Mouse (Mus musculus): Measurements from ENCODE around the gene Gm38392.
A peak's percentile ranks its signal among the peaks of the same experiment; 100 is the strongest.

The Gm38392 gene

GRCm38 (mm10) chr3:88235616-88236015 is 51.4 kb downstream of the Gm38392 start:
- no peak for DNase-seq (ENCODE audit: low spot score)

- no peak for DNase-seq (ENCODE audit: low spot score)
Observed at GRCm38 (mm10) chr3:88235216-88235615, 51.8 kb downstream of the Gm38392 start.

GRCm38 (mm10) chr3:88234041-88234440 is 53.0 kb downstream of the Gm38392 start:
- DNase-seq (ENCODE audit: low spot score), result no peak

DNA sequence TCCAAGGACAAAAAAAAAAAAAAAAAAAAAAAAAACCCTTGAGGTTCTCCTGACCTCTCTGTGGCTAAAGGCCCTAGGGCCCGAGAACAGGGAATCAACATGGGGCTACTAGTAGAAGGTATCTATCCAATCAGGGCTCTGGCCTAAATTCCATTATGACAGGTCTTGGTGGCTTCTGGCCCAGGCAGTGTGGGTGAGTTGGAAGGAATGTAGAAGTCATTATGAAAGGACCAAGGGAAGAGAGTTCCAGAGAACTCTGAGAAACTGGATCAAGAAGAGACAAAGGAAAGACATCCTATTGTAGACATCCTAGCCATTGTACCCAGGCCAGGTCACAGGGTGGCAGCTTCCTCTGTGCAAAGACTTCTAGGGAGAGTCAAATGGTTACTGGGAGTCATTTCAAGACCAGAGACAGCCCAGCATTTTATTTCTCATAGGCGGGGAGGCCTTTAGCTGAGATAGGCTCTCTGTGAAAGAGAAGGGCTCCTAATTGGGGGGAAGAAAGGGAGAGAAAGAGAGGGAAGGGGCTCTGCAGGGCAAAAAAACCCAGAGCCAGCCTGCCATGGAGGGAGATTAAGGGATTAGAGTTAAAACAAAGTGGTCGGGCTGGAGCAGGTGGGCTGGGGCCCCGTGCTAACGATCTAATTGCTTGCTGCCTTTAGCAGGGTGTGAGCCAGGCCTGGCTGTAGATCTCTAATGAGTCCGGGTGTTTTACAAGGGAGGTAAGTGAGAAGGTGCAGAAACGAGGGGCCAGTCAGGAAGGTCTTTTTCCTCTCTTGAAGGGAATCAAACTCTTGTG is 54.0 kb downstream of the Gm38392 start:
- no peak for DNase-seq (ENCODE audit: low spot score)

- DNase-seq (ENCODE audit: low spot score), result peak; percentile 40
Observed at GRCm38 (mm10) chr3:88232301-88232702, 54.7 kb downstream of the Gm38392 start.

DNA sequence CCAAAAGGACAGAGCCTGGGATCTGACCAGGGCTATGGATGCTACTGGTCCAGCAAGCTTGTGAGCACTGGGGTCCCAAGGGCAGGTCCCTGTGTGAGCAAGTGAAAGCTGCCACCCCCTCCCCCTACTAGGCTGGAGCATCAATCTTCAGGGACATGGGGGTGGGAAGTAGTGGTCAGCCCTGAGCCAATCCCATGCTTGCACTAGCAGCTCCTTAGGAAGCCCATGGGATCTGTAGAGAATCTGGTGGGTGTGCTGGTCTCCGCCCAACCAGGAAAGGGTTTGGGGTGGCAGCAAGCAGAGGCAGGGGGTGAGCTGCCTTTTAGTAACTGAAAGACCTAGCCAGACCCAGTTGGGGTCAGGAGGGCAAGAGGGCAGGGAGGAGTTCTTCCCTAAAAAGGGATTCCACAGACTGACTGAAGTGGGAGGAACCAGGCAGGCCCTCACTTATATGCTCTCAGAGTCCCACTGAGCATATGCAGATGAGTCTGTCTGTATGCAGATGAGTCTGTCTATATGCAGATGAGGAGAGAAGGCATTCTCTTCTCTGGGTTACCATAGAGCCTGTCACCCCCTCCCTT is 55.9 kb downstream of the Gm38392 start:
- no peak for DNase-seq (ENCODE audit: low spot score)

GRCm38 (mm10) chr3:88230262-88231047 is 56.6 kb downstream of the Gm38392 start:
- DNase-seq (ENCODE audit: low spot score), result no peak

GRCm38 (mm10) chr3:88229526-88229925 is 57.5 kb downstream of the Gm38392 start:
- DNase-seq (ENCODE audit: low spot score), result no peak

DNA sequence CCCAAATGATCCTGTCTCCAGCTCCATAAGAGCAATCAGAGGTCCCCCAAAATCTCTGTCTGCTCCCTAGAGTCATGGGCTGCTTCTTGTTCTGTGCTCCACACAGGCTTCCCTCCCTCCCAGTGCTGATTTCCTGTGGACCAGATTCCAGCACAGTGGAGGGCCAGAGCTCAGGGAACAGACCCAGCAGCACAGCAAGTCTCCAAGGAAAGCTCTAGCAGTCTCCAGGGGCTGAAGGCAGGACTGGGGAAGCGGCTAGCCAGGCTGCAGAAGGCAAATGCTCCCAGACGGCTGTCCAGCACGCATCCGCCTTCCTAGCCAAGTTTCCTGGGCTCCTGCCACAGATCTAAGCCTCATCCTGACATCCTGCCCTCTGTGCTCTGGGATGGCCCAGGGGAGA is 58.1 kb downstream of the Gm38392 start:
- DNase-seq (ENCODE audit: low spot score), result no peak

DNA sequence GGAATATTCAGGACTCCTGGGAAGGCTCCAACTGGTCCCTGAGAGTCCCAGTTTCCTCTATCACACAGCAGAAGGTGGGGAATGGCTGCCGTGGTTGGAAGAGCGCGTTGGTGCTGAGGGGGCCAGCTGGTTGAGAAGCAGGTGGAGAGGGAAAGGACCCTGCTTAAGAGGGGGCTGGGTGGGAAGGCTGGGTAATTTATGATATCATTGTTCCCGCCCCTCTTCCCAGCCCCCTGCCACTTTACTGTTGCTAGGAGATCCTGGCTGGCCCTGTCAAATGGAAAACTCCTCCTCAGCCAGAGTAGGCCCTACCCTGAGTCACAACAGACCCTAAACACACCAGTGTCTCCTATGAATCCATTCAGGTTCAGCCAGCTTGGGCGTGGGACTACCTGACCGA is 59.0 kb downstream of the Gm38392 start:
- no peak for DNase-seq (ENCODE audit: low spot score)

DNA sequence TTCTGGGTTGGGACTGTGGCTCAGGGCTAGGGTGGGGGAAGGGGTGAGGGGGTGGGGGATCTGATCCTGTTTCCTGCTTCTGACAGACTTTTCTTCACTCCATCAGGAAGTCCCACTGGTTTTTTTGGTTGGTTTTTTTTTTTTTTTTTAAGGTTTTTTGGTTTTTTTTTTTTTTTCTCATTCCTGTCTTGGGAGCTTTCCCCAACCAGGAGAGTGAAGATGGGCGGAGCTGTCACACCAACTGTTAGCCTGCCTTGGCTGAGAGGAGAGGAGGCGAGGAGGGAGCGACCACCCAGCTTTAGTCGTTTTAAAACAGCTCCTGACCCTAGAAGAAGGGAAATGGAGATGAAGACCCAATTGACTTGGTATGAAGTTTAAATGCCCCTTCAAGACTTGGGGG is 59.8 kb downstream of the Gm38392 start:
- no peak for DNase-seq (ENCODE audit: low spot score)

DNA sequence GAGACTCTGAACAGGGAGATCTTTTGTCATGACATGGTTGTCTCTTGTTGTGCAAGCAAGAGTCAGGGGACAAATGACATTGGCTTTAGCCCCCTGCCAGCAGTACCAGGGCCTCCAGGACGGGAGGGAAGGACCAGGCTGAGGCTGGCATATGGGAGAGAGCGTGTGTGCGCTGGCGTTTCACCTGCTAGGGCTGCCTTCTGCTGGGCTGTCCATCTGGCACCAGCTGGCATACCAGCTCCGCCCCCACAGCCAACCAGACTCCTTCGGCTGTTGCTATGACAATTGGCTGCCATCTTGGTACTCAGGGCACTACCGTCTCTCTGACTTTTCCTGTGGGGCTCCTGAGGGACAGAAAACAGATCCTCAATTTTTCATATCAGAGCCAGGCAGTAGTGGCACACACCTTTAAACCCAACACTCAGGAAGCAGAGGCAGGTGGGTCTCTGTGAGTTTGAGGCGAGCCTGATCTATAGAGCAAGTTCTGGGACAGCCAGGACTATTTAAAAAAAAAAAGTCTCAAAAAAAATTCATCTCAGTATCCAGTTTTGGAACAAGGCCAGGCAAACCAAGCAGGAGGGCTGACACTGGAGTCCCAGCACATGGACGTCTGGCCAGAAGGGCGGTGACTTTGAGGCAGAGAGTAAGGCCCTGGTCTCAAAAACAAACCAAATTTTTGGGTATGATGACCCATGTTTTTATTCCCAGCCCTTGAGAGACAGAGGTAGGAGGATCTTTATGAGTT is 60.7 kb downstream of the Gm38392 start:
- no peak for DNase-seq (ENCODE audit: low spot score)

DNA sequence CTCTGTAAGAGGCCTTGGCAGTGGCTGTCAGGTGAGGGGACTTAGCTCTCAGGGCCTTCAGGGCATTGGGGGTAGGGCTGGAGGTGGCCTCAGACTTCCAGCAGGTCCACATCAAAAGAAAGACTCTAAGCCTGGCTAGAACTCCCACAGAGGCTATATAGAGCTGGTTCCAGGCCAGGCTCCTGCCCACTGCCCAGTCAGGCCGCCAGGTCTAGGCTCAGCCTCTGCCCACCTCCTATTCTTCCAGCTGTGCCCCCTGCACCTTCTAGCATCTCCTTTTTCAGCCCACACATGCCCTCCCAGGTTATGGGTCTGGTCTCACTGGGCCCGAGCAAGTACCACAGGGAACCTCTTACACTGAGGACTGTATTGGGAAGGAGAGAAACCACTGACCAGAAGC is 62.1 kb downstream of the Gm38392 start:
- DNase-seq (ENCODE audit: low spot score), result no peak

DNA sequence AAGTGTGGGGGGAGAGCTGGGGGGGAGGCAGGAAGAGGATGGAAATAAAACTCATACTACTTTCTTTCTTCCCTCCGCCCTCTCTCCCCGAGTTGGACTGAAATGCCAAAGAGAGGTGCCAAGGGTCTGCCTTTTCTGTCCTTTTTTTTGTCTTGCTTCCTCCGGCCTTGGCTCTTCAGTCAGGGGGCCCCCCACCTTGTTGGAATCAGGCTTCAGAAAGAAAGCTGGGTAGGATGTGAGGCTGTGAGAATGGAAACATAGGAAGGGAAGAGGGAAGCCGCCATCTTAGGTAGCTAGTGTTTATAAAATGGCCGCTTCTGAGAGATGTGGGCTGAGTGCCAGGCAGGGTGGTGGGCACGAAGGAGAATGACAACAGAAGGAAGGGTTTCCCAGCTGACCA is 64.6 kb downstream of the Gm38392 start:
- DNase-seq (ENCODE audit: low spot score), result no peak

GRCm38 (mm10) chr3:88221519-88222390 is 65.3 kb downstream of the Gm38392 start:
- no peak for DNase-seq (ENCODE audit: low spot score)

- peak; percentile 84 for DNase-seq (ENCODE audit: low spot score)
Observed at GRCm38 (mm10) chr3:88220842-88221241, 66.2 kb downstream of the Gm38392 start.

DNA sequence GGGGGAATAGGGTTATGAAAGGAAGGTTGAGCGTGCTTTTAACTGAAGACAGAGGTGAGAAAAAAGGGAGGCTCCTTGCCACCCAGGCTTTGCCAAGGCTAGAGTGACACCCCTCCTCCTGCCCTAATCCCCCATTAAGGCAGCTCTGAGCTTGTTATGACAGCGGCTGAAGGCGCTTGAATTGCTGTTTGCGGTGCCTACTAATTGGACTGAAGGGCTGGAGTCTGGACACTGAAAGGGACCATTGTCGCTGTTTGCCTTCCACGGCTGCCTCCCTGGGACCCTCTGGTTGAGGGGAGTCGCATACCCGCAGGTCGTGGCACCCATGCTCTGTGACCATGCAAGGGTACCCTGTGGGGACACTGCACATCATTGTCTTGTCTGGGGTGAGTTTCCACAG is 67.1 kb downstream of the Gm38392 start:
- DNase-seq (ENCODE audit: low spot score), result no peak

GRCm38 (mm10) chr3:88217679-88218078 is 69.3 kb downstream of the Gm38392 start:
- DNase-seq (ENCODE audit: low spot score), result no peak

GRCm38 (mm10) chr3:88216534-88217326 is 70.3 kb downstream of the Gm38392 start:
- DNase-seq (ENCODE audit: low spot score), result no peak

DNA sequence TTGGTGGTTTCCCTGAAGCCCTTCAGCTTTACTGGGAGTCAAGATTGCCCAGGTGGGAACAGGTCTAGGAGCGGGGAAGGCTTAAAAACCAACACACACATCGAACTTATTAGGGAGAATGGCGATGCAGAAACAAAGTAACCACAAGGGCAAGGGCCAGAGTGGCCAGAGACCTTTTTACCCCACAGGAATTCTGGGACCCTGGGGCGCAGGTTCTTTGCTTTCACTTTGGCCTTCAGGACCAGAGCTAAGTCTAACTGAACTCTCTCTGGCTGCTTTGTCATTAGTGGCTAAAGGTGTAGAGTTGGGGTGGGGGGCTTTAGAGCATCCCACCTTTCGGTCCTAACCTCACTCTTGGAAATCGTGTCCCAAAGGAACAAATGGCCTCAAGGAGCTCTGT is 70.9 kb downstream of the Gm38392 start:
- DNase-seq (ENCODE audit: low spot score), result no peak

All from ovary, postnatal 36 days (tissue).